Mouse (Mus musculus) liver, adult 10 weeks (tissue): ENCODE measurements around the gene Ceacam11. TPM values are rescaled to one million over a fixed set of nuclear protein-coding genes. Genes with fewer than 3 reads are reported as not detected.

ENCODE experiments used
- polyA plus RNA-seq: library from polyadenylated mRNA; stranded (reverse); fragments of 350-450 nt; fragmentation: Illumina TruSeq; extraction: RNeasy Lipid Tissue Mini Kit (QIAGEN cat#74804); gene quantifications from one replicate; pipeline ENCODE4 v1.2.3, GENCODE M21; 2014; ENCODE audit warnings: low read depth, low replicate concordance

Ceacam11 gene
- not detected for polyA plus RNA-seq

GRCm38 (mm10) chr7:17971824-17972223, at the start of gene Ceacam11:
TSS of gene Ceacam11 (plus strand) at chr7:17972124.

DNA sequence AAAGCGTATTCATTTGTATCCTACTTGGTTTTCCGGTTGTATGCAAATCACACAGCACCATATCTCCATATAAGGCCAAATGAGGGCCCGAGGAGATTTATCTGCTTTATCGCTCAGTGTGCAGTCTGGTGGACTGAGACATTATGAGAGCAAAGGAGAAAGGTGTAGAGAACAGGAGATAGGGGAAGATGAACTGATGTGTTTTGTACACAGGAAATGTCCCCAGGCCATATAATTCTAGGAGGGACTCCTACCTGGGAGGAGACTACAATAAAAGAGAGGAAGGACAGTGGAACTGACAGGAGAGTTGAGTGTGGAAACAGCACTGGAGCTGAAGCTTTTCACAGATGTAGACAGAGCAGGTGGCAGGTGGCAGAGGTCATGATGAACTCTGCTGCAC, 37.7 kb downstream of the Ceacam11 start, which contains the start of gene Ceacam13:
Gene Ceacam13, plus strand, starts transcription at position 301 of the 400 bp plus-strand sequence.

Other genes with a start within 250 kb of the Ceacam11 start
- not detected for gene Ceacam14, start 159.5 kb upstream of the Ceacam11 start, polyA plus RNA-seq
- gene Gm5155, start 100.4 kb upstream of the Ceacam11 start, polyA plus RNA-seq: not detected
- not detected for gene Ceacam13, start 37.8 kb downstream of the Ceacam11 start, polyA plus RNA-seq
- gene Ceacam12, start 93.8 kb downstream of the Ceacam11 start, polyA plus RNA-seq: not detected
- gene Igfl3, start 204.4 kb downstream of the Ceacam11 start, polyA plus RNA-seq: not detected